Mouse (Mus musculus) cortical plate, adult 2 months (tissue): ENCODE data around the gene Zfp646.

ENCODE experiments used
- CTCF ChIP-seq: fragments of 200-500 bp; IDR thresholded peaks from 2 replicates; pipeline ENCODE4 v1.5.1; 2011; ENCODE audit warnings: mild to moderate bottlenecking, control low read depth, low read length; ENCODE audit not compliant: insufficient read depth; ENCODE audit errors: extremely low read depth
- POLR2A ChIP-seq: fragments of 200-500 bp; IDR thresholded peaks from 2 replicates; pipeline ENCODE4 v1.6.1; 2011; ENCODE audit warnings: mild to moderate bottlenecking, low read length, control low read depth; ENCODE audit not compliant: insufficient read depth; ENCODE audit errors: extremely low read depth

DNA sequence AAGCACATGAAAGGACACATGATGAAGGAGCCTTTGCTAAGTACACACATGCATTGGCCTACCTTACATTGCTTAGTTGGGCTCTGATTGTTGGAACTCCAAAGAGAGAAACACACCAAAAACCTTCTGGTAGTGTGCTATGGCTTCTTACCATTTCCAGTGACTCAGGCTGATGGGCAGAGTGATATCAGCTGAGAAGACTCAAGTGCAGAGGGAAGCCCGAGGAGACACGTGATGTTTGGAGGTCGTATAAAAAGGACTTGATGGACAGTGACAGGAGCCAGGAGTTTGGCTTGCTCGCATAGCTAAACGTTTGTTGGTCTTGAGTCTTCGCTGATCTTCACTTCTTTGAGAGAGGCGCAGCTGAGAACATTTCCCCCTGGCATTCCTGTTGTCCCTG lies 21.5 kb downstream of the Zfp646 start:
- TF ChIP-seq POLR2A = no peak
- TF ChIP-seq CTCF = no peak
